Mouse (Mus musculus) embryonic facial prominence, embryonic 11.5 days (tissue): ENCODE measurements around the gene Prom1. TPM values are rescaled to one million over a fixed set of nuclear protein-coding genes. Genes with fewer than 3 reads are reported as not detected.

Experiments used
- ATAC-seq: fragments of 200-750 bp; cut with Nextera tagmentation; replicated peaks from 2 replicates; pipeline ENCODE4 v1.8.0; 2017; ENCODE audit warnings: low read depth; ENCODE audit not compliant: insufficient number of reproducible peaks, low FRiP score, low TSS enrichment
- DNase-seq: peaks from one replicate; pipeline ENCODE4 v3.0.0-alpha.2; 2015; ENCODE audit warnings: low spot score
- H3K27ac ChIP-seq: fragments of 300-500 bp; sonication (generic); replicated peaks from 2 replicates; pipeline ENCODE4 v1.5.1; 2014; ENCODE audit warnings: mild to moderate bottlenecking, low read depth, low read length, control low read depth
- H3K27me3 ChIP-seq: fragments of 300-500 bp; sonication (generic); 2 replicates; pipeline ENCODE4 v1.6.1; 2014; ENCODE audit warnings: mild to moderate bottlenecking, low read length, moderate library complexity, mixed read lengths; ENCODE audit not compliant: control insufficient read depth, insufficient read depth
- H3K36me3 ChIP-seq: fragments of 300-500 bp; sonication (generic); replicated peaks from 2 replicates; pipeline ENCODE4 v1.6.1; 2014; ENCODE audit warnings: low read depth, mild to moderate bottlenecking, low read length, moderate library complexity, mixed read lengths; ENCODE audit not compliant: control insufficient read depth, insufficient read depth
- H3K4me1 ChIP-seq: fragments of 300-500 bp; sonication (generic); 2 replicates; pipeline ENCODE4 v1.6.1; 2014; ENCODE audit warnings: low read length, mixed read lengths; ENCODE audit not compliant: control insufficient read depth, insufficient read depth
- H3K4me2 ChIP-seq: fragments of 300-500 bp; sonication (generic); 2 replicates; pipeline ENCODE4 v1.6.1; 2014; ENCODE audit warnings: low read depth, mild to moderate bottlenecking, control low read depth, low read length, moderate library complexity
- H3K4me3 ChIP-seq: fragments of 300-500 bp; sonication (generic); 2 replicates; pipeline ENCODE4 v1.5.1; 2014; ENCODE audit warnings: low read depth, low read length, control low read depth
- H3K9ac ChIP-seq: fragments of 300-500 bp; sonication (generic); replicated peaks from 2 replicates; pipeline ENCODE4 v1.6.1; 2014; ENCODE audit warnings: mild to moderate bottlenecking, control low read depth, low read length
- H3K9me3 ChIP-seq: fragments of 300-500 bp; sonication (generic); replicated peaks from 2 replicates; pipeline ENCODE4 v1.6.1; 2016; ENCODE audit warnings: mild to moderate bottlenecking, low read length, inconsistent platforms, mixed read lengths; ENCODE audit not compliant: control insufficient read depth
- WGBS: fragments of 180-500 bp; shearing (Covaris S2); extraction: QIAGEN DNeasy Blood & Tissue Kit; methylation state at CpG from one replicate; pipeline ENCODE4 v1.1.7; 2014; 5-methylcytosine and 5-hydroxymethylcytosine counted together
- polyA plus RNA-seq: library from polyadenylated mRNA; unstranded; fragments of >200 nt; fragmentation: Nextera tagmentation; extraction: Ambion mirVana; gene quantifications from 2 replicates; pipeline ENCODE4 v1.2.1, GENCODE M21; 2014

Gene Prom1
- polyA plus RNA-seq, 1 experiment from 2014 or later: 126 TPM

- no peaks in the 10 kb centered on the region for H3K4me1 ChIP-seq
- no peak overlapping the region for H3K27ac ChIP-seq
- no peak overlapping the region for H3K9ac ChIP-seq
- no peaks in the 10 kb centered on the region for H3K9me3 ChIP-seq
- H3K36me3 ChIP-seq: no peaks in the 10 kb centered on the region
- H3K4me3 ChIP-seq: no peak overlapping the region
- H3K27me3 ChIP-seq: no peaks in the 10 kb centered on the region
- H3K4me2 ChIP-seq: no peak overlapping the region
- ATAC-seq: no peak
- 70% methylated on average over 1 of the region's 1 CpGs for WGBS
- DNase-seq: no peak
Measured at GRCm38 (mm10) chr5:43982896-43983295, 118.9 kb downstream of the Prom1 start.

- WGBS: 55% methylated on average over 4 of the region's 4 CpGs
- no peak for DNase-seq
- Histone ChIP-seq H3K4me1 (no peaks in the 10 kb centered on the region), H3K9ac (no peak within 1 kb of the TSS), H3K4me2 (no peak within 1 kb of the TSS), H3K27me3 (no peaks in the 10 kb centered on the region), H3K4me3 (no peak within 1 kb of the TSS), H3K36me3 (no peaks in the 10 kb centered on the region), H3K27ac (no peak within 1 kb of the TSS), H3K9me3 (no peaks in the 10 kb centered on the region)
- no peak for ATAC-seq
Measured at GRCm38 (mm10) chr5:43981620-43982019, 120.2 kb downstream of the Prom1 start, which contains the start of gene Fgfbp1. TSS of gene Fgfbp1 (minus strand) at chr5:43981779.

GRCm38 (mm10) chr5:43980397-43980796, 121.4 kb downstream of the Prom1 start:
- H3K4me3 ChIP-seq: no peak overlapping the region
- DNase-seq: no peak
- 83% methylated on average over 2 of the region's 2 CpGs for WGBS
- H3K9ac ChIP-seq: no peak overlapping the region
- no peaks in the 10 kb centered on the region for H3K27me3 ChIP-seq
- H3K36me3 ChIP-seq: no peaks in the 10 kb centered on the region
- H3K4me2 ChIP-seq: no peak overlapping the region
- no peak for ATAC-seq
- no peak overlapping the region for H3K27ac ChIP-seq
- H3K4me1 ChIP-seq: no peaks in the 10 kb centered on the region
- H3K9me3 ChIP-seq: no peaks in the 10 kb centered on the region

- no peak overlapping the region for H3K27ac ChIP-seq
- H3K4me1 ChIP-seq: no peaks in the 10 kb centered on the region
- no peak overlapping the region for H3K9ac ChIP-seq
- DNase-seq: no peak
- H3K27me3 ChIP-seq: no peaks in the 10 kb centered on the region
- no peak overlapping the region for H3K4me3 ChIP-seq
- no peaks in the 10 kb centered on the region for H3K9me3 ChIP-seq
- H3K36me3 ChIP-seq: no peaks in the 10 kb centered on the region
- ATAC-seq: no peak
- no peak overlapping the region for H3K4me2 ChIP-seq
- WGBS: 92% methylated on average over 1 of the region's 1 CpGs
Measured at GRCm38 (mm10) chr5:43976821-43977561, 124.8 kb downstream of the Prom1 start.

- Histone ChIP-seq H3K4me1 (no peaks in the 10 kb centered on the region), H3K4me3 (no peak overlapping the region), H3K9ac (no peak overlapping the region), H3K4me2 (no peak overlapping the region), H3K36me3 (no peaks in the 10 kb centered on the region), H3K9me3 (no peaks in the 10 kb centered on the region), H3K27ac (no peak overlapping the region), H3K27me3 (no peaks in the 10 kb centered on the region)
- ATAC-seq: no peak
- no peak for DNase-seq
- WGBS: 87% methylated on average over 6 of the region's 6 CpGs
Measured at GRCm38 (mm10) chr5:43974166-43974565, 127.7 kb downstream of the Prom1 start.

GRCm38 (mm10) chr5:43971156-43971555, 130.7 kb downstream of the Prom1 start:
- no peaks in the 10 kb centered on the region for H3K4me1 ChIP-seq
- H3K36me3 ChIP-seq: no peaks in the 10 kb centered on the region
- H3K9me3 ChIP-seq: no peaks in the 10 kb centered on the region
- H3K27me3 ChIP-seq: no peaks in the 10 kb centered on the region
- H3K9ac ChIP-seq: no peak overlapping the region
- WGBS: 83% methylated on average over 2 of the region's 2 CpGs
- no peak for DNase-seq
- no peak for ATAC-seq
- H3K4me3 ChIP-seq: no peak overlapping the region
- no peak overlapping the region for H3K27ac ChIP-seq
- H3K4me2 ChIP-seq: no peak overlapping the region

- no peak overlapping the region for H3K4me3 ChIP-seq
- H3K4me1 ChIP-seq: no peaks in the 10 kb centered on the region
- DNase-seq (no peak), ATAC-seq (no peak)
- H3K27me3 ChIP-seq: no peaks in the 10 kb centered on the region
- H3K9ac ChIP-seq: no peak overlapping the region
- no peaks in the 10 kb centered on the region for H3K9me3 ChIP-seq
- no peaks in the 10 kb centered on the region for H3K36me3 ChIP-seq
- H3K4me2 ChIP-seq: no peak overlapping the region
- 74% methylated on average over 2 of the region's 2 CpGs for WGBS
- H3K27ac ChIP-seq: no peak overlapping the region
Measured at GRCm38 (mm10) chr5:43970532-43970931, 131.3 kb downstream of the Prom1 start.

GRCm38 (mm10) chr5:43968634-43969033, 133.2 kb downstream of the Prom1 start:
- Histone ChIP-seq H3K4me3 (no peak overlapping the region), H3K27me3 (no peaks in the 10 kb centered on the region), H3K9ac (no peak overlapping the region), H3K27ac (no peak overlapping the region), H3K9me3 (no peaks in the 10 kb centered on the region), H3K4me1 (no peaks in the 10 kb centered on the region), H3K36me3 (no peaks in the 10 kb centered on the region), H3K4me2 (no peak overlapping the region)
- WGBS: 74% methylated on average over 2 of the region's 2 CpGs
- ATAC-seq (no peak), DNase-seq (no peak)
